Mouse (Mus musculus) erythroblast, embryonic 14.5 days (primary cell): Measurements from ENCODE around the gene Plgrkt.

Experiments
- GATA1 ChIP-seq: IDR thresholded peaks from 2 replicates; pipeline ENCODE4 v1.6.1; 2012; ENCODE audit warnings: low read length, inconsistent platforms, mixed read lengths
- TAL1 ChIP-seq: IDR thresholded peaks from 3 replicates; pipeline ENCODE4 v1.6.1; 2012; ENCODE audit warnings: low read length, inconsistent platforms, mixed read lengths

DNA sequence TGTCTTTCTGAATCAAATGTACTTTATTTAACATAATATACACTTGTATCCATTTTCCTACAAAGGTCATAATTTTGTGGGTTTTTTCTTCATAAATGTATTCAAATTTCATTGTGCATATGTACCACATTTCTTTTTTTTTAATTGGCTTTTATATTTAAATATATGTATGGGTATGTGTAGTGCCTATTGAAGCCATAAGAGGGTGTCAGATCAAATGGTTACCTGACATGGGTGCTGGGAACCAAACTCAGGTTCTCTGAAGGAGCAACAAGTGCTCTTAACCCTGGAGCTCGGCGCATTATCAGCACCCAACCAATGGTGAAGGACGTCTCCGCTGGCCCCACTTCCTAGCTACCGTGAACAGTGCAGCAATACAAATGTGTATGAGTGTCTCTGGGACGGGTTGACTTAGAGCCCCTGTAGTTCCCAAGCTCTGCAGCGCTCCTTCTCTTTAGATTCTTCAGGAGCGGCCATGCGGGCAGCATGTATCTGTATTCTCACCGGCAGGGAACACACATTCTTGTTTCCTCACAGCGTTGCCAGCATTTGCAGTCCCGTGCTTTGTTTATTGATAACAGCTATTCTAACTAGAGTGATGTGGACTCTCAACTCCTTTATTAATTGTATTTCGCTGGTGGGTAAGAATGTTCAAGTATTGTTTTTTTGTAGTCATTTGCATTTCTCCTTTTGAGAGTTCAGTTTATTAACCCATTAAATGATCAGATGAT lies 40.2 kb downstream of the Plgrkt start:
- no peak for TF ChIP-seq TAL1
- no peak for TF ChIP-seq GATA1
